Mouse (Mus musculus) kidney, postnatal 25 days (tissue): ENCODE data around the gene Ppp1r3g.
"Not testable (repeated sequence)": the region's sequence is repeated elsewhere in the genome, so short reads cannot be mapped to it uniquely, and the experiment has no call there.

Experiments
- DNase-seq, 2 experiments: peaks; one replicate each; pipeline ENCODE4 v3.0.0; 2021; ENCODE audit warnings: mixed read lengths in 2 of 2

Ppp1r3g gene

DNA sequence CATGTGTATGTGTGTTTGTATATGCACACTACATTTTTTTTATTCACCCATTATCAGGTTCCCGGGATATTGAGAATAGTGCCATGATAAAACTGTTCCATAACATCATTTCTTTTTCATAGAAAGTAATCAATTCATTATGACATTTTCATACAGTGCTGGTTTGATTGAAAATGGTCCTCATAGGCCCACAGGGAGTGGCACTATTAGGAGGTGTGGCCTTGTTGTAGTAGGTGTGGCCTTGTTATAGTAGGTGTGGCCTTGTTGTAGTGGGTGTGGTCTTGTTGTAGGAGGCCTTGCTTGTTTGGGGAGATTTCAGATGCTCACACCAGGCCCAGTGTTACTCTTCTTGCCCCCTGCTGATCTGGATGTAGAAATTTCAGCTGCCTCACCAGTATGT lies at the start of gene Ppp1r3g:
TSS of gene Ppp1r3g (plus strand) at position 301 of the 400 bp plus-strand sequence.
- no peak for DNase-seq

GRCm38 (mm10) chr13:35911476-35911875 lies 47.2 kb upstream of the Ppp1r3g start:
- DNase-seq: peak in 1 of 2 experiments; percentile 10

GRCm38 (mm10) chr13:35937991-35938390 lies 20.6 kb upstream of the Ppp1r3g start:
- DNase-seq: no peak

DNA sequence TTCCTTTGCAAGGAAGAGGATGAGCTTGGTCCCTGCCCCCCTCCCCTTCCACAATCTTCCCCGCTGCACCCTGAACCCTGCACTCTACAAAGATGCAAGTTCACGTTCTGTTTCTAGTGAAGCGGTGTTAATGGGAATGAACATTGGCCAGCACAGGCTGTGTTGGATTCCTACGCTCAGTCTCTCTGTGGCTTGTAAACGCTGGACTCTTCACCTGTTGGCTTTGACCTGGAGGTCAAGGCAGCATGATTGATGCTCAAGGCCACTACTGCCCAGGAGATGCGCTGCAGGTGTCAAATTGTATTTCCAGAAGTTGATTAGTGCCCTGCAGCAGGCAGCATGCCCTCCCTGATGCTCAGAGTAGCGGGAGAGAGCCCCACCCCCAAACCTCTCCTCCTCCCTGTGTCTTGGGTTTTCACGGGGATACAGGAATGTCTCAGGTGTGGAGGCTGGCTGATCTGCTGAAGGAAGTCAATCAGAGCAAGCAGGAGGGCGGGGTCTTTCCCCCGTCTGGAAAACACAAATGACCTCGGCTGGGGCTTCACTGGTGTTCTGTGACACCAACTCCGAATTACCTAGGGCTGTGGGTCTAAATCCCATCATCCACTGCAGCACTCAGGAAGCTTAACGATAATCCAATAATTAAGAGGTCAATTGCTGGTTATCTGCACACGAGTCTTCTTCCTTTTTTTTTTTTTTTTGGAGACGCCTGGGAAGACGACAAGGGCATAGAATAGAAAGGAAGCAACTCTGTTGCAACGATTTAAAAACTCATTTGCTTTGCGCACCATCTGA lies 18.6 kb upstream of the Ppp1r3g start:
- DNase-seq: no peak

DNA sequence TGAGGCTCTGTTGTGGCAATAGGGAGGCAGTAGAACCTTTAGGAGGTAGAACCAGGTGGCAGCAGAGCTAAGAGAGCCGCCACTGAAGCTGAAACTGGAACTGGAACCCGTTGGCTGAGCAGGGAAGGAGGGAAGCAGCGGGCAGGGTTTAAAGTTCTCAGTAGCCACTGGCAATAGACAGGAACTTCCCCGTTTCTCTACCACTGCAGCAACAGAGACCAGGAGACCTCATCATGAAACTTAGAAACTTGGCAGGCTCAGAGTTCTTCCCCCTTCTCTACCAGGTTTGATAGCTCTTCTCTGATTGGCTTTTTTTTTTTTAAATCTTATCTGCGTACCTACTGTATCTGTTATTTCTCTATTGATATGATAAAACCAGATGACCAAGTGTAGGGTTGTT lies 17.7 kb upstream of the Ppp1r3g start:
- no peak for DNase-seq

- no peak for DNase-seq
These were observed 11.8 kb upstream of the Ppp1r3g start for GRCm38 (mm10) chr13:35946659-35947353.

DNA sequence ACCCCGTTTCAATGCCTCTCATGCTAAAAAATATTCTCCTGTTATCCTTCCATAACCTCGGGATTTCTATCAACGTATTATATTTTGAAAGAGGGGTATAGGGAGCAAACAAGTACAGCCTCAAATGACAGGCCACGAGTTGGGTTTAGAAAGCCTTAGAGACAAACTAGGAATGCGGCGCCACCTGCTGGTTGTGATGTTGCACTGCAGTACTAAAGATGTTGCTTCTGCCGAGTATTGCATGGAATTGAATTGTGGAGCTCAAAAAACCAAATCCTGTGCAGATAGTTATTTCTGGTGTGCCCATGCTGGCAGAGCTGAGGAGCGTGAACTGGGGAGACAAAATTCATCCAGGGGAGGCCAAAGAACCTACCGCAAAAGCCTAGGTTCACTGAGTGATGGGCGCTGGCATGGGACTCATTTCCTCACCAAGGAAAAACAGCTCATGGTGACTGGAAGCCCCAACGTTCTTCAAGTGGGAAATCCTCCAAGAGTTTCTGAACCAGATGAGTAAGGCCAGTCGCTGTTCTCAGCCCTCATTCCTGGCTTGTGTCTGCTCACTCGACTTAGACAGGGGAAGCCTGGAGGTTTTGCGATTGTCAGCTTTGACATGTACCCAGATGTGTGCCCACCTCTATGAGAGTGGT lies 11.2 kb upstream of the Ppp1r3g start:
- DNase-seq: peak; percentile 60 to 77

DNA sequence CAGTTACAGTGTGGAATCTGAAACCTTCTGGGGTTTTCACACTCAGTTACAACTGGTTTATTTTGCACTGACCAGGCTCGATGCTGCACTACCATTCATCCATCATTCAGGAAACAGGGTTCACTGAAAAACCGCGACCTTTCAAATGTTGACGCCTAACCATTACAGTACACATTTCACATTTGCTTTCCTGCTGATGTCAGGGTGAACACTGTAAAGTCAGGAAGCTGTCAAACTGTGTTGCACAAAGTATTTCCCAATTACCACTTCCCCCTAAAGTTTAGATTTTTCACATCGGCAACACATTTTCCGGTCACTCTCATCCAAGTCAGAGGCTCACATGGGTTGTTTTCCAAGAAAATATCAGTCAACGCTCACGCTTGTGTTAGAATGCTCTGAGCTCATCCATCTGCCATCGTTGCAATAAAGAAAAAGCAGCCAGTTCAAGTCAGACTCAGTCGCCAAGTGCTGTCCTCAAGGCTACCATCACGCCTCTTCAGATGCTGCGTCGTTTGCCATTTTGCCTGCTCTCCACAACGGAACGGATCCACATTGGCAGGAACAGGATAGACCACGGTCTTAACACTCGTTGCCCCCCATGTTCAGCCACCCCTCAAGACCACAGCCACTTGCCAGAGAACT lies 8.7 kb upstream of the Ppp1r3g start:
- DNase-seq: no peak

GRCm38 (mm10) chr13:35959391-35960067 lies 890 bp downstream of the Ppp1r3g start:
- no peak for DNase-seq

DNA sequence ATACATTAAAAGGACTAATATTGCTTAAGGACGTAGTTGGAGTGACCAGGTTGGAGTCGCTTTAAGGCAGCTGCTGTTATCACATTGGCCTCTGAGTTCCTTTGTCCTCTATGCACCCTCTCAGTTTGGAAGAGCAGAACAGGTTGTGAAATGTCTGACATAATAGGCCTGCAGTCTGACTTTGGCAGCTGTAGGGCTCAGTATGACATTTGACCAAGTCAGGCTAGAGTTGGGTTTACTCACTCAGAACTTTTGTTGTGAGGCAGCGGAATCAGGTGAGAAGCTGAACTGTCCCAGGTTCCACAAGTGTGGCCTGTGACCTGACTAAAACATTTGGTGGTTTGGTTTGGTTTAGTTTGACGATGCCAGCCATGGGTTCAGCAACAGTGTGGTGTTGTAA lies 4.9 kb downstream of the Ppp1r3g start:
- DNase-seq: no peak

- no peak for DNase-seq
These were observed 9.1 kb downstream of the Ppp1r3g start for GRCm38 (mm10) chr13:35967690-35968089.

GRCm38 (mm10) chr13:35968131-35968718 lies 9.6 kb downstream of the Ppp1r3g start:
- DNase-seq: no peak

GRCm38 (mm10) chr13:35968719-35969430 lies 10.2 kb downstream of the Ppp1r3g start:
- DNase-seq: peak in 1 of 2 experiments; percentile 13

DNA sequence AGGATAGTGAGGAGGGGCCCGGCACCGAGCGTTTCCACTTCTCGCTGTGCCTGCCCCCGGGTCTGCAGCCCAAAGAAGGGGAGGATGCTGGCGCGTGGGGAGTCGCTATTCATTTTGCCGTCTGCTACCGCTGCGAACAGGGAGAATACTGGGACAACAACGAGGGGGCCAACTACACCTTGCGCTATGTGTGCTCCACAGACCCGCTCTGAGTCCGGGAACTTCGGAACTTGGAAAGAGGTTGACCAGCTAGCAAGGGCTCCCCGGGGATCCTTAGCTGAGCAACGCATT lies 10.7 kb downstream of the Ppp1r3g start:
- no peak for DNase-seq

DNA sequence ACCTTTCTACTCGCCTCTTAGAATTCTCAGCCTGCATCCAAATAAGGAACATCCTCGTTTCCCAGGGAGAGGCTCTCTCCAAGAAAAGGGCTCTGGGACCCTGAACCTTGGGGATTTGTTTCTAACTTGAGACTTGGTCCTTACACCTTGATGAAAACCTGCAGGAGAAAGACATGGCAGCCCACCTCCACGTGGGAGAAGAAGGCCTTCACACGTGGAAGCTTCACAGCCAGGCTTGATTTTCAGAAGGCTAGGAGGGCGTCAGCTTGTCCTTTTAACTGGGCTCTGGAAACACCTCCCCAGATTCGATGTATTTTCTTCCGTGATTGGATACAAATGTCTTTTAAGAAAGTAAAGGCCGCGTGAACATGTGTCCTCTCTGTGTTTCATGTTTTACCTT lies 11.2 kb downstream of the Ppp1r3g start:
- no peak for DNase-seq

DNA sequence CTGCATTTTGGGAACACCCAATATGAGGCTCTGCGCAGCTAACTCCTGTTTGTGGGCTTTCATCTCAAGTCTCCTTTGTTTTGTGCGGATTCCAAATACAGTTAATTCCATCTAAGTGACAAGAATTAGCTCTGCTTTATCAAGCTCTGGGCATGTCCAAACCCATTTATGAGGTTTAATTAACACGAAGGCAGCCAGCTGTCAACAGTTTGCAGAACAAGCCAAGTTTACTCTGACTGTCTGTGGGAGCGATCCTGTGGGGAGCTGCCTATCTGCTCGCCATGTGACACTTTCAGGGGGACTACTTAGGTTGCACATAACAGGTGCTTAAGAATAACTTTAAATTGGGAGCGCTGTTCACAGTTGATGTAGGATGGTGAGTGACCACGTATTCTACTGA lies 18.3 kb downstream of the Ppp1r3g start:
- DNase-seq: no peak

GRCm38 (mm10) chr13:35980471-35980870 lies 21.8 kb downstream of the Ppp1r3g start:
- no peak for DNase-seq

- DNase-seq: no peak
These were observed 24.3 kb downstream of the Ppp1r3g start for GRCm38 (mm10) chr13:35982985-35983384.

GRCm38 (mm10) chr13:35989329-35989728 lies 30.7 kb downstream of the Ppp1r3g start:
- no peak for DNase-seq

GRCm38 (mm10) chr13:35991185-35991584 lies 32.5 kb downstream of the Ppp1r3g start:
- not testable (repeated sequence) for DNase-seq

GRCm38 (mm10) chr13:35994067-35994466 lies 35.4 kb downstream of the Ppp1r3g start:
- peak; percentile 72 to 83 for DNase-seq

GRCm38 (mm10) chr13:35995231-35995630 lies 36.6 kb downstream of the Ppp1r3g start:
- DNase-seq: no peak
